Mouse (Mus musculus) layer of hippocampus, adult 18-20 months (tissue): ENCODE data around the gene Nelfe. TPM values are rescaled to one million over a fixed set of nuclear protein-coding genes. Genes with fewer than 3 reads are reported as not detected.
"Not testable (repeated sequence)": the region's sequence is repeated elsewhere in the genome, so short reads cannot be mapped to it uniquely, and the experiment has no call there.

Source experiments
- DNase-seq, 2 experiments: peaks; one replicate each; pipeline ENCODE4 v3.0.0; 2022; ENCODE audit warnings: low spot score in 2 of 2
- microRNA-seq, 2 experiments: library from miRNA; unstranded; fragments of <30 nt; microRNA quantifications; one replicate each; pipeline ENCODE4 v1.2.0; 2021
- total RNA-seq, 2 experiments: library from RNA; stranded (reverse); gene quantifications; 2 replicates each; pipeline ENCODE4 v1.2.3; 2021

Nelfe gene
- total RNA-seq, 2 experiments from 2014 or later, result 34.1 to 39.6 TPM

DNA sequence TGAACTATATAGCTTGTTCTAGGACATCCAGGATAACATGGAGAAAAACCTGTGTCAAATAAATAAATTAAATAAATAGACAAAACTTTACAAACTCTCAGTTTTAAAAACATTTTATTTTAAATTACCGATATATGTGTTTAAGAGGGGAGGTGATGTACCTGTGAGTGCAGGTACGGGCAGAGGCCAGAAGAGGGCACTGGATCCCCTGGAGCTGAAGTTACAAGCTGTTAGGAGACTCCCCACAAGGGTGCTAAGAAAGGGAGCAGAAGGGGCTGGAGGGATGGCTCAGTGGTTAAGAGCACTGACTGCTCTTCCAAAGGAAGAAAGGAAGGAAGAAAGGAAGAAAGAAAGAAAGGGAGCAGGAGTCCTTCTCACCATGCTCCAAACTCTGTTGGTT is 41.2 kb downstream of the Nelfe start:
- no peak for DNase-seq

DNA sequence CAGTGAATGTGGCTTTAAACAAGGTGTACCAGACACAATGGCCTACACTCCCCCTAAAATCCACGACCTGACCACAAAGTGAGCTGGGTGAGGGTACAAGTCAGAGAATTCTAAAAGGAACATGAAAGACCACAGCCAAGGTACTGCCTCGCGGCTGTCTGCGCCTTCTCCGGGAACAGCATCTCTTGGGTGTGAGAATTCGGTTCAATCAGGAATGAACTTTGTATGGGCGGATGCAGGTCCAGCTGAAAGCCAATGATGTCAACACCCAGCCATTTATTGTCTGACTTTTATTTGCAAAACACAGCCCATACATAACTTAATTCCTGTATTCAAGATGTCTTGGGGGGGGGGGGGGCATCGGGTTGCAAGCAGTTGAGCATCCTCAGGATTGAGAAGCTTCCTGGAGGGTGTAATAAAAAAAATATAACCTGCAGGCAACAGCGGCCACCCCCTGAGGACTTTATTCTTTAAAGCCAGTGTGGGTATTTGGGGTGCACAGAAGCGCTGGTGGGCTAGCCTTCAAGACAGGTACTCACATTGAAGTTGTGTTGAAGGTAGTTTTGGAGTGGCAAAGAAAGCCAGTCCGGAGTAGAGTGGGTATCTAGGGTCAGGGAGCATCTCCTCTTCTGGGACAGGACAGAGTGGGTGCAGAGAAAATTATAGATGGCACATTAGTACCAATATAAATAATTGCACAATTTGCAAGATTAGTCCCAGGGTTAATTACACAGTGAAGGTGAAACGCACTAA is 43.1 kb downstream of the Nelfe start:
- no peak for DNase-seq

DNA sequence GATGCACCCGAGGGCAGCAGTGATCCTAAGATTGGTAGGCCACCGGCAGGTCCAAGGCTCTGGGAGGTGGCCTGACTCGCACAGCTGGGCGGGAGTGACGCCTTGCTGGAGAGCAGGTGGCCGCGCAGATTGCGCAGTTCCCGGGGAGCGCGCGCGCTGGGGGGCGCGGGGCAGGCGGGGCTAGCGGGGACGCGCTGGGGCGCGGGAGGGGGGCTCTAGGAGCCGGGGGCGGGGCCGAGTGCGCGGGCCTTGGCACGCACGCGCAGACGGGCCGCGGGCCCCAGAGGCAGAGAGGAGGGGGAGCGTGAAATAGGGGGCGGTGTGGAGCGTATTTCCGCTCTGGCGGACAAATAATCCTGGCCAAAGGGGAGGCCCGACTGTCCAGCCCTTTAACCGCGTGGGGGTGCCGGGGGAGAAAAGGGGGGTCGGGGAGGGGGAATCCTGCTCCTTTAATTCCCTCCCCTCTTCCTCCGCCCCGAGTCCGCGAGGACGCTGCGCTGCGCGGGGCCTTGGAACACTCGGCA is 43.9 kb downstream of the Nelfe start:
- peak; percentile 88 to 94 for DNase-seq

DNA sequence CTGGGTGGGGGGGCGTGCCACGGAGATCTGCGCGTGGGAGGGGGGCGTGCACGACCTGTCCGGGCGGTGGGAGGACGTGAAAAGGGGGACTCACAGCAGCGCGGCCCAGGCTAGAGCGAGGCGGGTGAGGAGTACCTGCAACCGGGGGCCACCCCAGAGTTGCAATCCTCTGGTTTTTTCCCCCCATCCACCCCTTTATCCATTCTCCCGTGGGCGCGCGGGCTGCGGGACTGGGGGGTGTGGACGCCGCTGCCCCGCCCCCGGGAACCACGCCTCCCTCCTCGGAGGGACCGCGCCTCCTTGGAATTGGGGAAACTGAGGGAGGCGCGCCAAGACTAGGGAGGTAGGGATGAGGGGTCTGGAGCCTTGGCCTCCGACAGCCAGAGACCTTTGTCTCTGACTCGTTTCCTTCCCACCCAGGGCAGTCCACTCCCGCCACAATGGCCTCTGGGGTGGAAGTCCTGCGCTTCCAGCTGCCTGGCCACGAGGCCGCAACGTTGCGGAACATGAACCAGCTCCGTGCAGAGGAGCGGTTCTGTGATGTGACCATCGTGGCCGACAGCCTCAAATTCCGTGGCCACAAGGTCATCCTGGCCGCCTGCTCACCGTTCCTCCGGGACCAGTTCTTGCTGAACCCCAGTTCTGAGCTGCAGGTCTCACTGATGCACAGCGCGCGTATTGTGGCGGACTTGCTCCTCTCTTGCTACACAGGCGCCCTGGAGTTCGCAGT is 44.8 kb downstream of the Nelfe start:
- DNase-seq, result peak; percentile 43 to 52

DNA sequence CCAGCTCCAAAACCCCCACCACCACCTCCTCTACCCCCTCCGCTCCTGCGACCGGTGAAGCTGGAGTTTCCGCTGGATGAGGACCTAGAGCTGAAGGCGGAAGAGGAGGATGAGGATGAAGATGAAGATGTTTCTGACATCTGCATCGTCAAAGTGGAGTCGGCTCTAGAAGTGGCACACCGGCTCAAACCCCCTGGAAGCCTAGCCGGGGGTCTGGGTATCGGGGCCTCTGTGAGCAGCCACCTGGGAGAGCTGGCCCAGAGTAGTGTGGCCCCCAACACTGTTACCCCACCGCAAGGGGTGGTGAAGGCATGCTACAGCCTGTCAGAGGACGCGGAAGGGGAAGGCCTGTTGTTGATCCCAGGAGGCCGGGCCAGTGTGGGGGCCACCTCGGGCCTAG is 45.5 kb downstream of the Nelfe start:
- no peak for DNase-seq

DNA sequence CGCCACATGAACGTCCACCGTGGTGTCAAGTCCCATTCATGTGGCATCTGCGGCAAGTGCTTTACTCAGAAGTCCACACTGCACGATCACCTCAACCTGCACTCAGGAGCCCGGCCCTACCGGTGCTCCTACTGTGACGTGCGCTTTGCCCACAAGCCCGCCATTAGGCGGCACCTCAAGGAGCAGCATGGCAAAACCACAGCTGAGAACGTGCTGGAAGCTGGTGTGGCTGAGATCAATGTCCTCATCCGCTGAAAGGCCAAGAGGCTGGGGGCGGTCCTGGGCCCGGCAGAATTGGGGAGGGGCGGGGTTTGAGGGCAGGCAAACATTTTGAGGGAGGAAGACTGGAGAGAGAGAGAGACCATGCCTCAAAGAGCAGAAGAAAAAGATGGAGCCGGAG is 46.2 kb downstream of the Nelfe start:
- DNase-seq, result no peak

DNA sequence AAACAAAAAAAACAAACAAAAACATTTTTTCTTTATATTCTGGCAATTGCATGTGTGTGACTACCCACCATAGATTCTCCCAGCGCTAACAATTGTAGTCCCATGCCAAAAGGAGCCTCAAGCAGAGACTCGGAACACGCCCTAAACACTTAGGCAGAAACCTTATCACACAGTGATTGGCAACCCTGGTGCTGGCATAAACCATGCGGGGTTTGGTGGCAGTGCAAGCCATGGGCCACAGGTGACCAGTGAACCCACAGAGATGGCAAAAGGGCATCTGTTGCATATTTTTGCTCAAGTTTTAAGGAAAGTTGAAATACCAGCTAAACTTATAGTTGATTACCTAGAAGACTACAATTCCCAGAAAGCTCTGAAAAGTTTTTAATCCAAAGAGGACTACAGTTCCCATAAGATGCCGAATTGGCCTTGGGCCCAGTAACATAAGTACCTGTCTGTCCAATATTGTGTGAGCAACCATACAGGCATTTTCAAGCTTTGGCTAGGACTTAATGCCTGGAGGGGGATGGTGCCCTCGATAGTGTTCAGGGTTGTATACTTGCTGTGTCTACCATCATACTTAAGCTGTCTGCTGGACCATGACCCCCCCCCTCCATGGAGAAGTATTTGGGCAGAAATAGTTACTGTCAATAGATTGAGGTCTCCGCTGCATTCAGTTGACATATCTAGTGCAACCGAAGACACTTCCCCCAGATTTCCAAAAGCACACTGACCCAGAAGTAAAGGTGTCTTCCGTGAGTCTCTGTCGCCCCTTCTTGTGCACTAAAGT is 47.4 kb downstream of the Nelfe start:
- peak; percentile 28 to 66 for DNase-seq

DNA sequence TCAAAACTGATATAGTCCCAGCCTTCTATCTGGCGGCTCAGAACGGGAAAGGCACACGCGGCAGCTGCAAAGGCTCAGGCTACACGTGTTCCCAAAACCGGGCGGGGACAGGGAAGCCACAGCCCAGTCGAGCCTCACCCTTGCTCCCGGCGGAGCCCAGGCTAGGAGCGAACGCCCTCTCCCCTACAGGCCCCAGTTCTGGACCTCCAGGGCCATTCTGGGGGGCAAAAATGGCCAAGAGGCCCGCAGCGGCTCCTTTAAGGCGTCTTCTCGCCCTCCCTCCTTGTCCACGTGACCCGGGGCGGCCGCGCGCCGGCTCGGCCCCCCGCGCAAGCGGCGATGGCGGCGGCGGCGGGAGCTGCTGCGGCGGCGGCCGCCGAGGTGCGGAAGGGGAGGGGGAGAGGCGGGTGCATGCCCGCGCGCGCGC is 48.0 kb downstream of the Nelfe start, which contains the start of the genes C2 and Ehmt2:
Gene C2, minus strand, starts transcription at position 106 of the 427 bp plus-strand sequence.
Gene Ehmt2, plus strand, starts transcription at position 310 of the 427 bp plus-strand sequence.
- DNase-seq, result peak; percentile 78 to 83

DNA sequence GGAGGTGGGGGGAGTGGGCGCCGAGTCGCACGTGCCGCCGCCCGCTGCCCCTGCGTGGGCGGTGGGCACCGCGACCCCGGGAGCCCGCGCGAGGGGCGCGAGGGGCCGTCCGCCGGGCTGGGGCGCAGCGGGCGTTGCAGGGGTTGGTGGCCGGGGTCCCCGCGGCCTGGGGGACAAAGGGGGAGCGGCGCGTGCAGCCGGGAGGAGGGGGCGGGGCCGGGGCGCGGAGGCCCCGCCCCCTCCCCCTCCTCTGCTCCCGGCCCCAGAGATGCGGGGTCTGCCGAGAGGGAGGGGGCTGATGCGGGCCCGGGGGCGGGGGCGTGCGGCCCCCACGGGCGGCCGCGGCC is 48.5 kb downstream of the Nelfe start:
- DNase-seq, result no peak

DNA sequence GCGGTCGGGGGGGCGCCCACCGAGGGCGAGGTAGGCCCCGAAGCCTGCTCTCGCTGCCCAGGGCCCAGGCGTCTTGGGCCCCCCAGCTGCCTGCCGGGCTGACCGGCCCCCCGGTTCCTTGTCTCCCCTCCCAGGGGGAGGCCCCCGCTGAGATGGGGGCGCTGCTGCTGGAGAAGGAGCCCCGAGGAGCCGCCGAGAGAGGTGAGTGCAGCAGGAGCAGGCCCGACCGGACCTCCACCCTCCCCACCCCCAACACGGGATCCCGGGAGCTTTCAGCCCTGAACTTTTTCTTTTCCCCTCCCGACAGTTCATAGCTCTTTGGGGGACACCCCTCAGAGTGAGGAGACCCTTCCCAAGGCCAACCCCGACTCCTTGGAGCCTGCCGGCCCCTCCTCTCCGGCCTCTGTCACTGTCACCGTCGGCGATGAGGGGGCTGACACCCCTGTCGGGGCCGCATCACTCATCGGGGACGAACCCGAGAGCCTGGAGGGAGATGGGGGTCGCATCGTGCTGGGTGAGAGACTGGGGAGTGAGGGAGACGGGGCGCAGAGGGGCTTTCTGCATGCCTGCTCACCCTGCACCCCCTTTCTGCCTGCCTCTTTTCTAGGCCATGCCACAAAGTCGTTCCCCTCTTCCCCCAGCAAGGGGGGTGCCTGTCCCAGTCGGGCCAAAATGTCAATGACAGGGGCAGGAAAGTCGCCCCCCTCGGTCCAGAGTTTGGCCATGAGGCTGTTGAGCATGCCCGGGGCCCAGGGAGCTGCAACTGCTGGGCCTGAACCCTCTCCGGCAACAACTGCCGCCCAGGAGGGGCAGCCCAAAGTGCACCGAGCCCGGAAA is 49.1 kb downstream of the Nelfe start:
- DNase-seq, result peak in 1 of 2 experiments; percentile 17

DNA sequence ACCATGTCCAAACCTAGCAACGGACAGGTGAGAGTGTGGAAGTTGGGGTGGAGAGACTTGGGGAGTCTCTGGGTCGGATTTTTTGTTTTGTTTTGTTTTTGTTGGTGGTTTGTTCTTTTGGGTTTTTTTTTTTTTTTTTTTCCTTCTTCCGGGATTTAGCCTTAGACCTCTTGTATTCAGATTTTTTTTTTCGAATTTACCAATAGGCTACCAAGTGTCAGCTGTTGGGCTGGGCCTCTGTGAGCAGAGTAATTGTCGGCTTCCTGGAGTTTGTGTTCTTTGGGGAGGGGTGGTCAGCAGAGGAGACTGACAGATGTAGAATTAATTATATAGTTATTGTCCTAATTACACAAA is 49.7 kb downstream of the Nelfe start:
- no peak for DNase-seq

DNA sequence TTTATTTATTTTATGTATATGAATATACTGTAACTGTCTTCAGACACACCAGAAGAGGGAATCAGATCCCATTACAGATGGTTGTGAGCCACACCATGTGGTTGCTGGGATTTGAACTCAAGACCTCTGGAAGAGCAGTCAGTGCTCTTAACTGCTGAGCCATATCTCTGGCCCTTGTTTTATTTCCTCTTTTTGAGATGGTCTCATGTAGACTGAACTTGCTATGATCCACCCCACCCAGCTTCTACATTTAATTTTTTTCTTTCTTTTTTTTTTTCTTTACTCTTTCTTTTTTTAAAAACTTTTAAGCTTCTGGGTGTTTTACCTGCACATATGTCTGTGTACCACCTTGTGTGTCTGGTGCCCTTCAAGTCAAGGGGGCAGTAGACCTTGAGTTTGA is 50.6 kb downstream of the Nelfe start:
- DNase-seq, result not testable (repeated sequence)

DNA sequence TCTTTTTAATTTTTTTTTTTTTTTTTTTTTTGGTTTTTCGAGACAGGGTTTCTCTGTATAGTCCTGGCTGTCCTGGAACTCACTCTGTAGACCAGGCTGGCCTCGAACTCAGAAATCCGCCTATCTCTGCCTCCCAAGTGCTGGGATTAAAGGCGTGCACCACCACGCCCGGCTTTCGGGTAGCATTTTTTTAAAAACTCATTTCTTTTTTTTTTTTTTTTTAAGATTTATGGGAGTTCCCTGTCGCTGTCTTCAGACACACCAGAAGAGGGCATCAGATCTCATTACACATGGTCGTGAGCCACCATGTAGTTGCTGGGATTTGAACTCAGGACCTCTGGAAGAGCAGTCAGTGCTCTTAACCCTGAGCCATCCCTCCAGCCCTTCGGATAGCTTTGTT is 51.8 kb downstream of the Nelfe start:
- DNase-seq, result not testable (repeated sequence)

DNA sequence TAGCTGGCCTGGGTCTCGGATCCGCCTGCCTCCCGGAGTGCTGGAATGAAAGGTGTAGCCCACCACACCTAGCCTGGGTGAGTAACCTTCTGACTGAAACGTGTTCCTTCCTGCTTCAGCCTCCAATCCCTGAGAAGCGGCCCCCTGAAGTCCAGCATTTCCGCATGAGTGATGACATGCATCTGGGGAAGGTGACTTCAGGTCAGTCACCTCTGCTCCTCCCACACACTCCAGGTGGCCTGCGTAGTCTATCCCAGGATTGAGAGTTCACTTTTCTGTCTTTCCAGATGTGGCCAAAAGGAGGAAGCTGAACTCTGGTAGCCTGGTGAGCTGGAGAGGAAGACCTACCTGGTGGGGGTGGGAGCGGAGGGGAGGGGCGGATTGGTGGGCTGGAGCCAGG is 52.7 kb downstream of the Nelfe start:
- DNase-seq, result no peak

Small RNAs within 50 kb of the gene (microRNA-seq; reads per million reads assigned to microRNA genes)
- gene Mir6970 (0.49 to 2.0 reads per million in 2 experiments), gene Mir6971 (2.0 to 4.3 reads per million in 2 experiments), gene Mir6972 (0 reads per million in 2 experiments)

Other genes starting within 250 kb of the Nelfe start
- 10 to 100 TPM; 81.8 to 81.9 TPM for gene Rnf5, start 246.7 kb upstream of the Nelfe start, total RNA-seq
- gene Agpat1, start 246.1 kb upstream of the Nelfe start, total RNA-seq, result 100 to 1,000 TPM; 162 to 175 TPM
- gene Egfl8, start 234.4 kb upstream of the Nelfe start, total RNA-seq, result 1 to 10 TPM; 2.0 to 2.4 TPM
- gene Ppt2, start 221.9 kb upstream of the Nelfe start, total RNA-seq, result 10 to 100 TPM; 47.9 to 49.3 TPM
- gene Prrt1, start 220.9 kb upstream of the Nelfe start, total RNA-seq, result 100 to 1,000 TPM; 265 to 276 TPM
- gene Fkbpl, start 205.6 kb upstream of the Nelfe start, total RNA-seq, result 10 to 100 TPM; 16.6 to 18.0 TPM
- 10 to 100 TPM; 83.4 to 95.0 TPM for gene Atf6b, start 203.2 kb upstream of the Nelfe start, total RNA-seq
- gene Tnxb, start 179.9 kb upstream of the Nelfe start, total RNA-seq, result 10 to 100 TPM; 12.1 to 12.3 TPM
- 10 to 100 TPM; 71.3 to 73.0 TPM for gene C4b, start 106.5 kb upstream of the Nelfe start, total RNA-seq
- under 1 TPM in 1 of 2 experiments, not detected in 1; 0.30 TPM for gene Cyp21a1, start 45.8 kb upstream of the Nelfe start, total RNA-seq
- gene Stk19, start 13.4 kb upstream of the Nelfe start, total RNA-seq, result 10 to 100 TPM; 50.8 to 53.8 TPM
- 10 to 100 TPM; 36.6 to 40.8 TPM for gene Dxo, start 13.4 kb upstream of the Nelfe start, total RNA-seq
- 10 to 100 TPM; 70.1 to 74.2 TPM for gene Skiv2l, start 181 bp upstream of the Nelfe start, total RNA-seq
- gene Cfb, start 12.1 kb downstream of the Nelfe start, total RNA-seq, result not detected
- gene Zbtb12, start 29.1 kb downstream of the Nelfe start, total RNA-seq, result 1 to 10 TPM; 8.6 to 8.8 TPM
- gene Gm20547, start 31.7 kb downstream of the Nelfe start, total RNA-seq, result under 1 TPM in 1 of 2 experiments, not detected in 1; 0.10 TPM
- gene C2, start 47.9 kb downstream of the Nelfe start, total RNA-seq, result 1 to 10 TPM in 1 of 2 experiments, under 1 TPM in 1; 0.89 to 3.1 TPM
- gene Ehmt2, start 48.1 kb downstream of the Nelfe start, total RNA-seq, result 100 to 1,000 TPM; 186 to 193 TPM
- under 1 TPM in 1 of 2 experiments, not detected in 1; 0.43 TPM for gene Slc44a4, start 64.1 kb downstream of the Nelfe start, total RNA-seq
- 10 to 100 TPM; 41.4 to 44.2 TPM for gene Neu1, start 80.9 kb downstream of the Nelfe start, total RNA-seq
- gene Hspa1b, start 108.8 kb downstream of the Nelfe start, total RNA-seq, result 10 to 100 TPM; 27.5 to 37.5 TPM
- not detected for gene Gm20481, start 119.5 kb downstream of the Nelfe start, total RNA-seq
- gene Hspa1a, start 121.8 kb downstream of the Nelfe start, total RNA-seq, result 10 to 100 TPM; 24.3 to 27.8 TPM
- gene Hspa1l, start 122.3 kb downstream of the Nelfe start, total RNA-seq, result under 1 TPM; 0.12 to 0.48 TPM
- gene Lsm2, start 131.5 kb downstream of the Nelfe start, total RNA-seq, result 10 to 100 TPM; 18.2 to 20.7 TPM
- gene Vars, start 150.6 kb downstream of the Nelfe start, total RNA-seq, result 10 to 100 TPM; 46.6 to 50.4 TPM
- gene Vwa7, start 166.2 kb downstream of the Nelfe start, total RNA-seq, result under 1 TPM; 0.15 to 0.22 TPM
- 1 to 10 TPM in 1 of 2 experiments, not detected in 1; 1.4 TPM for gene Sapcd1, start 177.6 kb downstream of the Nelfe start, total RNA-seq
- gene Msh5, start 196.4 kb downstream of the Nelfe start, total RNA-seq, result 1 to 10 TPM; 1.5 to 1.6 TPM
- 1 to 10 TPM; 7.7 to 8.3 TPM for gene Clic1, start 199.6 kb downstream of the Nelfe start, total RNA-seq
- 10 to 100 TPM in 1 of 2 experiments, 1 to 10 TPM in 1; 9.4 to 11.0 TPM for gene Ddah2, start 208.6 kb downstream of the Nelfe start, total RNA-seq
- not detected for gene Ly6g6c, start 215.0 kb downstream of the Nelfe start, total RNA-seq
- gene Mpig6b, start 215.8 kb downstream of the Nelfe start, total RNA-seq, result not detected
- gene Ly6g6e, start 226.5 kb downstream of the Nelfe start, total RNA-seq, result 1 to 10 TPM; 3.6 to 5.0 TPM
- 1 to 10 TPM in 1 of 2 experiments, under 1 TPM in 1; 0.87 to 2.0 TPM for gene Ly6g6d, start 227.7 kb downstream of the Nelfe start, total RNA-seq
- under 1 TPM; 0.57 to 0.58 TPM for gene Ly6g6f, start 235.2 kb downstream of the Nelfe start, total RNA-seq
- gene Abhd16a, start 238.9 kb downstream of the Nelfe start, total RNA-seq, result 100 to 1,000 TPM in 1 of 2 experiments, 10 to 100 TPM in 1; 97.6 to 103 TPM